Mouse (Mus musculus) lung, postnatal 25 days (tissue): ENCODE data around the gene Nxpe5.
"Not testable (repeated sequence)": the region's sequence is repeated elsewhere in the genome, so short reads cannot be mapped to it uniquely, and the experiment has no call there.

Experiments
- DNase-seq: peaks from one replicate; pipeline ENCODE4 v3.0.0; 2022; ENCODE audit warnings: low spot score

Gene Nxpe5

GRCm38 (mm10) chr5:138225700-138226099 is at the start of gene Nxpe5:
Gene Nxpe5 (plus strand): TSS chr5:138225898.
- no peak for DNase-seq

- peak; percentile 90 for DNase-seq
These were observed 38.6 kb upstream of the Nxpe5 start, which contains the start of the genes Taf6 and Cnpy4 for GRCm38 (mm10) chr5:138186950-138187638. Gene Taf6 (minus strand): TSS chr5:138187451. Gene Cnpy4 (plus strand): TSS chr5:138187485.

GRCm38 (mm10) chr5:138187661-138188306 is 37.9 kb upstream of the Nxpe5 start:
- DNase-seq = peak; percentile 85

DNA sequence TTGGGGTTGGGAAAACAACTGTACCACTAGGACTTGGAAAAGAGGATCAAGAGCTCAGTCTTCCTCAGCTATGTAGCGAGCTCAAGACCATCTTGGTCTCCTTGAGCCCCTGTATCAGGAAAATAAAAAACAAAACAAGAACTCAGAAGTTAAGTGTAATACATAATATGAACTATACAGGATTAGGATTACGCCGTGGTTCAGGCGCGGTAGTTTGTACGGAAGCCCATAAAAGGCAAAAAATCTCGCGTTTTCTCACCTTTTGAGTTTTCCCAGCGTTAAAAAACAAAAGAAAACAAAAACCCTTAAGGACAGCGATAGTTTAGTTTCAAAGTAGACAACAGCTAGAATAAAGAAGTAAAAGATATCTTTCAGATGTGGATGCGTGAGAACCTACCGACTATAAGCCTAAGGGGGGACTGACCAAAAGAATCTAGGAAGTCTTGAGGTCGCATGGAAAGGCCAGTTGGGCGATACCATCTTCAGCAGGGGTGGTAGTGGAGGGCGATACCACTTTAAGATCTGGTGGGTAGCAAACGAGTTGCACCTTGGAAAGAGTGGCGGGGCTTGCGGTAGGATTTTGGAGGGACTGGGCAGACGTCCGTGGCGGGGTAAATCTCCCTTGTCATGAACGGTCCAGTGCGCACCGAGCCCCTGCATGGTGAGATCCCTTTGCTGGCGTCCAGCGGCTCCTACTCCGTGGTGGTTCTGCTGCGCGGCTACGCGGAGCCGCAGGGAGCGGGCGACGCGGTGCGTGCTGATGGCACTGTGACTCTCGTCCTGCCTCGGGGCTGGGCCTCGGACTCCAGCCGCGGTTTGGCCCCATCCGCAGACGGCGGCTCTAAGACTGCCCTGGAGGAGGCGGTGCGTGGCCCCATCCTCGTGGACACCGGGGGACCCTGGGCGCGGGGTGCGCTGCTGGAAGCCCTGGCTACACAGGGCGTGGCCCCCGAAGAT is 31.6 kb upstream of the Nxpe5 start, which contains the start of gene Mblac1:
Gene Mblac1, plus strand, starts transcription at position 544 of the 957 bp plus-strand sequence.
- DNase-seq = peak; percentile 88

GRCm38 (mm10) chr5:138194755-138195345 is 30.8 kb upstream of the Nxpe5 start:
- DNase-seq = no peak

DNA sequence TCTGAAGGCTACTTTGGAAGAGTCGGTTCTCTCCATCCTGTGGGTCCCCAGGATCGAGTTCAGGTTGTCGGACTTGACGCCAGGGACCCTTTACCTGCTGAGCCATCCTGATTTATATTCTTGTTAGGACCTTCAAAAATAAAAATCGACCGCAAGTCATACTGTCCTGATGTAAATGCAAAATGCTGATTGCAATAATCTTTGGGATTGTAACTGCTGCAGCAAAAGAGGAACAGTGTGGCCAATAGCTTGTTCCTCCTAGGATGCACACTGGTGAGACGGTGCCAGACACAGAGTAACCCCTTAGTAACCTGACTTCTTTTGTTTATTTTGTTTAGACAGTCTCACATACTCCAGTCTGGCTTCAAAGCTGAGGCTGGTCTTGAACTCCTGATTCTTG is 30.2 kb upstream of the Nxpe5 start:
- DNase-seq = no peak

DNA sequence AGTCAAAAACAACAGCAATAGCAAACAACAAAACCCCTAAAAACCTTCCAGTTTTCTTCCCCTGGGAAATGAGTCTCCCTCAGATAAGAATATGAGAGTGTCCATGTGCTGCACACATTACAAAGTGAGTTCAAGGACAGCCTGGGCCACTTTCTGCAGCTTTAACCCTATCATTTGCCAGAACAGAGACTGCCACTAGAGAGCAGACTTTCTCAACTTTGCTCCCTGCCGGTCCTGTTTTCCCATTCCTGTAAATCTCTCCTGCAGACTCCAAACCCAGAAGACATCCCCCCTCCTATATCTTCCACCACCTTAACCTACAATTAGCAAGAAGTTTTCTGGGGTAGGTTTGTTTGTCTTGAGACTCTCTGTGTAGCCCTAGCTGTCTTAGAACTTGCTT is 26.1 kb upstream of the Nxpe5 start:
- DNase-seq = no peak

- DNase-seq = no peak
These were observed 23.6 kb upstream of the Nxpe5 start for GRCm38 (mm10) chr5:138202086-138202485.

DNA sequence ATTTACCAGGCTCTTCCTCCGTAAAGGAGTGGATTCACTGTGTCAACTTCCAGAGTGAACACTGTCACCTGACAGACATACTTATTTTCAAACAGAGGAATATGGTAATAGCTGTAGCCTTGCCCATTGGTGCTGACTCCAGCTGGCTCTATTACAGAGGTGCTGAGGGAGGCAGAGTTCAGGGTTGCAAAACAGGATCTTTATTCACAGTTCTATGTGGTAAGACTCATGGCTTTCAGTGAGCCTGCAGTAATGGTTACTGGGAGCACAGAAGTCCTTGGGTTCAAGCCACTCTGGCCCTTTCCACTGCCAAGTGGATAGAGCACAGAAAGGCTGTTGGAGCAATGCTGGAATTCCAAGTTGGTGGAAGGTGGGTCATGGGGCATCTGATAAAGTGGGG is 18.4 kb upstream of the Nxpe5 start:
- DNase-seq = no peak

DNA sequence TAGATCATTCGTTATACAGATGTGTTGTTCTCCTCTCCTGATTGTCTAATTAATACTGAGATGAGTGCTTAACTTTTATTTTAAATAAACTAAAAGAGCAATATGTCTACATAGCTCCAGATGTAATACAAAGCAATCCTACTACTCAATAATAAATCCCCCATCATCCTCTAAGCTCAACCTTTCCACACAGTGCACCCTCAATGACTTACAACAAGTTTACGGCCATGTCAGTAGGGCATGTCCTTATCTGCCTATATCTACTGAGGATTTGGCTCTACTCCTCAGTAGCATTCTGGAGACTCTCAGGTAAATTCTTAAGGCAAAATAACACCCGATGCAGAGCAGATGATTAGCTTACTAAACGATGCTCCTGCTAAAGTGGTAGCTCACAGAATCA is 17.8 kb upstream of the Nxpe5 start:
- DNase-seq = no peak

- not testable (repeated sequence) for DNase-seq
These were observed 9.1 kb upstream of the Nxpe5 start for GRCm38 (mm10) chr5:138216632-138217031.

GRCm38 (mm10) chr5:138219864-138220263 is 5.8 kb upstream of the Nxpe5 start:
- DNase-seq = no peak

DNA sequence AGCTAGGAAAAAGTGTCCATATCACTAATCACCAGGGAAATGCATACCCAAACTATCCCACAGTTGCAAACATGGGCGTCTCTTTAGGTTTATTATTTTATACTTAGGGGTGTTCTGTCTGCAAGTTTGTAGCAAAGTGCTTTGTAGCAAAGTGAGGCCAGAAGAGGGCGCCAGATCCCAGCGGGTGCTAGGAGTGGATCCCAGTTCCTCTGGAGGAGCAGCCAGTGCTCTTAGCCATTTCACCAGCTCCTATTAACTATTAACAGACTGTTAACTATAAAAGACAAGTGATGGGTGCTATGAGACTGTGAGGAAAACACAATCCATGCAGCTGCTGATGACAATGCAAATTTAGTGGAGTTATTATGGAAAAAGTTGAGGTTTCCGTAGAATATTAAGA is 3.6 kb upstream of the Nxpe5 start:
- DNase-seq = peak; percentile 79

GRCm38 (mm10) chr5:138223287-138223686 is 2.4 kb upstream of the Nxpe5 start:
- no peak for DNase-seq

GRCm38 (mm10) chr5:138226491-138226890 is 793 bp downstream of the Nxpe5 start:
- no peak for DNase-seq

DNA sequence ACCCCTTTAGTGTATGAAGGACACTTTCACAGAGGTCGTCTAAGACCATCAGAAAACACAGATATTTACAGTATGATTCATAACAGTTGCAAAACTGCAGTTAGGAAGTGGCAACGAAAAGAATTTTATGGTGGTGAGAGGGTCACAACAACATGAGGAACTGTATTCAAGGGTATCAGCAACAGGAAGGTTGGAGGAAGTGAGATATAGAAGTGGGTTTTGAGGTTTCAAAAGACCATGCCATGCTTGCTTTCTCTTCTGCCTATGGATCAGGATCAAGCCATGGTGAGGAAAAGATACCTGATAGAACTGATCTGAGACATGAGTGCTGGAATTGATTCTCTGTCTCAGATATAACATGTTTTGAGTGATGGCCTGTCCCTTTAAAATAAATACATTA is 1.7 kb downstream of the Nxpe5 start:
- DNase-seq = peak; percentile 18

DNA sequence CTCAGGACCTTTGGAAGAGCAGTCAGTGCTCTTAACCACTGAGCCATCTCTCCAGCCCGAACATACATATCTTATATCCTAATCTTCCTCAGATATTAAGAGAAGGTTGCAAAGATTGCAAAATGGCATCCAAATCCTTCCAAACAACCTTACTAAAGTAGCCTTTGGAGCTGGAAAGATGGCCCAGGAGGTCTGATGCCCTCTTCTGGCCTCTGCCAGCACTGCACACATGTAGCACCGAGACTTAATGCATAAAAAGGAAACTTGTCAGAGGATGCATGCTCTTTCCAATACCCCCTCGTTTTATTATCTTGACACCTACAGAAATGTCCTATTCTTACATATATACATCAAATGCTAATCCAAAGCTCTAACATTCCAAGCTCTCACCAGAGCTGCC is 2.3 kb downstream of the Nxpe5 start:
- DNase-seq = peak; percentile 30

- DNase-seq = no peak
These were observed 3.8 kb downstream of the Nxpe5 start for GRCm38 (mm10) chr5:138229511-138229910.

GRCm38 (mm10) chr5:138233778-138234177 is 8.1 kb downstream of the Nxpe5 start:
- DNase-seq = no peak

DNA sequence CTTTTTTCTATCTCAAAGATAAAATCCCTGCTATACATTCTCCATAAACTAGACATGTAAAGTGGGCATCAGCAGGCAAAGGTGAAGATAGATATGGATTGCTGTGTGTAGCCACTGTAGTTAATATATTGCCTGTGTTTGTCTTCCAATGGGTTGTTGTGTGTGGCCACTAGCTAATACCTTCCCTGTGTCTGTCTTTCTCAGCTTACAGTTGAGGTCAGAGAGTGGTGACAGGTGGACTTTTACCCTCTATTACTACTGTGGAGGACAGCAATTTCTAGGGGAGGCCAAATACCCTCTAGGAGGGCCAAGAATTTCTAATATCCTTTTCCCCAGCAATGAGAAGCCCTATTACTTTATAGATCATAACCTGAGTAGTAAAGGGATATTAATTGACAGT is 8.5 kb downstream of the Nxpe5 start:
- DNase-seq = no peak

DNA sequence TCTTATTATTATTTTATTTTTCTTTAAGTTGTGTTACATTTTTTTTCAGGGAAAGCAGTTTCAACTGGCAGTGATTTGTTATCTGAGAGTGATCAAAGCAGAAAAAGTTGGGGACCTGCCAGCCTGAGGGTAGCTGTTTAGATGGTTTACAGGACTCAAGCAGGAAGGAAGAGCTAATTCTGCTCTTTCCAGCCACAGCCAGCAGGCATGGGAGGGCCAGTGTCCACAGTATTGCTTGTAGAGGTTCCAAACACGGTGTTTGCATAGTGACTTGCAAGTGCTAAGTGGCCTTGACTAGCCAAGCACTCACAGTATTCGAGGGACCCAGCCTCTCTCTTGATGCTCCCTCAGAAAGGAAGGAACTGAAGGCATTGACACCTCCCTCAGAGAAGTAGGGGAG is 15.8 kb downstream of the Nxpe5 start:
- DNase-seq = no peak

GRCm38 (mm10) chr5:138251144-138251543 is 25.4 kb downstream of the Nxpe5 start:
- DNase-seq = no peak
